Comparison of ENCODE assay signal across 17 mouse cellular contexts in genomic region chr7:6438388-6438787, GRCm38 (mm10). TPM values are rescaled to one million over a fixed set of nuclear protein-coding genes. Genes with fewer than 3 reads are reported as not detected.
"Had no signal": no experiment of that assay in that cellular context is flagged by ENCODE, and none has a peak within 500 bp of the region (broad histone marks: within the 10 kb centered on the region; RNA-seq: fewer than 3 reads in every experiment).

Gene Olfr1344, plus strand, starts transcription at chr7:6438688.

- DNase-seq: heart, postnatal 10 days; heart, postnatal 14 days; heart, postnatal 36 days; heart, postnatal 4 days; kidney, adult 11 months; kidney, adult 18-20 months; kidney, adult 2 months; kidney, adult 8-10 months; kidney, adult 9 months; kidney, postnatal 10 days; kidney, postnatal 14 days; kidney, postnatal 25 days; kidney, postnatal 36 days; kidney, postnatal 4 days; layer of hippocampus, adult 9-11 months; layer of hippocampus, postnatal 36 days had no signal

RNA-seq across cellular contexts. Expression of gene Olfr1344, which starts in this region (rescaled TPM):
- total RNA-seq: heart, postnatal 10 days; heart, postnatal 14 days; heart, postnatal 36 days; heart, postnatal 4 days; hematopoietic stem cell, adult 5-6 weeks had no signal
